Mouse (Mus musculus) thymus, postnatal 4 days (tissue): ENCODE results near the gene Sec23a.
"Not testable (repeated sequence)": the region's sequence is repeated elsewhere in the genome, so short reads cannot be mapped to it uniquely, and the experiment has no call there.

Experiments used
- DNase-seq: peaks from one replicate; pipeline ENCODE4 v3.0.0; 2021

The Sec23a gene

DNA sequence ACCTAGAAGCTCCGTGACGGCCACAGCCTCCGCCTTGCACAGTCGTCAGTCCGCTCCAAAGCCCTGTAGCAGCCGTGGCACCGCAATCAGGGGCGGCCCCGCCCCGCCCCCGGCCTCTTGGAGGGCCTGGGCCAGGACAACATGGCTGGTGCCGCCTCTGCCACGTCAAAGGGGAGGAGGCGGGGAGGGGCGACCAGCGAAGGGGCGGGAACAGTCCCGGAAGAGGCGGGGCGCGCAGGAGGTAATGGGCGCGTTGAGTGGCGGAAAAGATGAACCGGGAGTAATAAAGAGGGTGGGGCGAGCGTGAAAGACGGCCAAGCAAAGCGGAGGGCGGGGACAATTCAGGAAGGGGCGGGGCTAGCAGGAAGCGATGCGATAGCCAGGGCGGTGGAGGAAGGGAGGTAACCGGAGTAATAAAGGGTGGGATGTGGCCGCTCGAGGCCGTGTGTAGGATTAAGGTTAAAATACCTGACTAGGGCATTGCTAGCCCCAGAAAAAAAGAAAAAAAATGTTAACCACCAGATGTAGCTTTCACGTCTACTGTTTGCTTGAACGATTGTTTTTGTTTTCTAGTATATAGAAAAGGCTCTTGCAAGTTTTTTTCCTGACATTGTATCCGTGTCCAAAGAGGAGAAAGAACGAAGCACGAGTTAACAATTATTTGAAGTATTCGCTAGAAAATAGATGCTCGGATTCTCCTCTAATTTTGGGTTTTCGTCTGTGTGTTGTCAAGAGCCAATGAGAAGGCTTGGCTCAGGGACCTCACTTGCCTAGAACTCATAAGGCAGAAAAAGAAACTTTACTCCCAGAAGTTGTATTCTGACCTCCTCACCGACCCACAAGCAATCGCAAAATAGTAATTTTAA lies at the start of gene Sec23a:
TSS of gene Sec23a (minus strand) at position 174 of the 866 bp plus-strand sequence.
- DNase-seq, result peak; percentile 99

DNA sequence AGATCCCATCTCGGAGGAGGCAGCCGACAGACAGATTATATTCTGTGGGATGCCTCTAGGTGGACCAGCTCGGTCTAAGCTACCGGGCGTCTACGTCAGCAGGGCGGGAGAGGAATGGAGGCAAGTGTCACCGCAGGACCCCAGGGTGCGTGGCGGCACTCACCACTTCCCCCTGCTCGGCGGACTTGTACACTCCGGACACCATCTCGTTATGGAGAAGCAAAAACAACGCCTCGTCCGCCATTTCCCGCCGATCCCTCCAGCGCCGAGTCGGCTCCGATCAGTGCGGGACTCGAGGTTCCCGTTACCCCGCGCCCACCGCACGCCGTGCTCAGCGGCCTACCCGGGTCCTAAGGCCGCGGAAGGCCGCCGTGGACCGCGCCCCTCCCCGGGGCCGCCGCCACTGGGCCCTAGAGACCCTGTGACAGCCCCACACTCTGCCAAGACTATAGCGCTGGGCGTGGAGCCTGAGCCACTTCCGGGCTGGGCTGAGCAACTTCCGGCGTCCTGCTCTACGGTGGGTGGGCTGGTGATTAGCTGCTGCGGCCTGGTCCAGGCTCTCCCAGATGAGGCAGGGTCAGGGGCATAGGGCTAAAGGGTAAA lies 49.3 kb upstream of the Sec23a start, which contains the start of gene Trappc6b:
TSS of gene Trappc6b (minus strand) at position 480 of the 603 bp plus-strand sequence.
- peak; percentile 79 for DNase-seq

DNA sequence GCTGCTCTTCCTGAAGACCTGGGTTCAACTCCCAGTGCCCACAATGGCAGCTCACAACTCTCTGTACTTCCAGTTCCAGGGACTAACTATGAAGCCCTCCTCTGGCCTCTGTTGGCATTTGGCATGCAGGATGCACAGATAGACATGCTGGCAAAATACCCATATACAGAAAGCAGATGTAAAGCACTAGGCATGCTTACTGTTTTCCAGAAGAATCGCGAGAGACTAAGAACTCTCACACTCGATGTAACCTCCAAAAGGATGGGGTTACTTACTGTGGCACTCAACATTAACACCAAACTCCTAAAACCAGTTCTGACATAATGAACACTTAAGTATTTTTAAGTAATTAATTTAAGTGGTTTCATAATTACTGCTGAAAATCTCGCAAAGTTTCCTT lies 48.5 kb upstream of the Sec23a start:
- DNase-seq, result no peak

DNA sequence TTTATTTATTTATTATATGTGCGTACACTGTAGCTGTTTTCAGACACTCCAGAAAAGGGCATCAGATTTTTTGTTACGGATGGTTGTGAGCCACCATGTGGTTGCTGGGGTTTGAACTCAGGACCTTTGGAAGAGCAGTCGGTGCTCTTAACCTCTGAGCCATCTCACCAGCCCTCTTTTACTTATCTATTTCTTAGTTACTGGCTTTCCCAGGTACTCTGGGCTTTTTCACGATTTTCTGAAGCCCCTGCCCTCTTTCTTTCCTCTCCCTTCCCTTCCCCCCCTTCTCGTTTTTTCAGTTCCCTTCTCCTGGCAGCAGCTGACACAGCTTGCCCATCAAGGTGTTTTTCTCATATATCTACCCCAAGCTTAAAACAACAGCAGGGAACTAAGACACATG lies 46.4 kb upstream of the Sec23a start:
- not testable (repeated sequence) for DNase-seq

DNA sequence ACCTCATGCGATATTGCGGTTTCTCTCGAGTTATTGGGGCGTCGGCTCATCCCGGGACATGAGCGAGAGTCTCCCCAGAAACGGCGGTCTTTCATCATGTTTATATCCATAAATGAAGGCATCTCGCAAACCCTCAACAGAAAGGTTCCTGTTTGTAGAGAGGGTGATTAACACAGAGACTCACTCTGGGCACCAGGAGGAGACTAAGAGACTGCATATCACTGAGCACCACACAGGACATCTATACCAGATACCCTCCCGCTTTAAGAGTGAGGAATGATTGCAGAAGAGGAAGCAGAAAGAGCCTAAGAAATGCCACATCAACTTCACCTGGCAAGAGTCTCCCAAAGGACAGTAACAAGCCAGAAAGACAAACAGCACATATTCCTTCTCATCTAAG lies 44.4 kb upstream of the Sec23a start:
- DNase-seq, result no peak

DNA sequence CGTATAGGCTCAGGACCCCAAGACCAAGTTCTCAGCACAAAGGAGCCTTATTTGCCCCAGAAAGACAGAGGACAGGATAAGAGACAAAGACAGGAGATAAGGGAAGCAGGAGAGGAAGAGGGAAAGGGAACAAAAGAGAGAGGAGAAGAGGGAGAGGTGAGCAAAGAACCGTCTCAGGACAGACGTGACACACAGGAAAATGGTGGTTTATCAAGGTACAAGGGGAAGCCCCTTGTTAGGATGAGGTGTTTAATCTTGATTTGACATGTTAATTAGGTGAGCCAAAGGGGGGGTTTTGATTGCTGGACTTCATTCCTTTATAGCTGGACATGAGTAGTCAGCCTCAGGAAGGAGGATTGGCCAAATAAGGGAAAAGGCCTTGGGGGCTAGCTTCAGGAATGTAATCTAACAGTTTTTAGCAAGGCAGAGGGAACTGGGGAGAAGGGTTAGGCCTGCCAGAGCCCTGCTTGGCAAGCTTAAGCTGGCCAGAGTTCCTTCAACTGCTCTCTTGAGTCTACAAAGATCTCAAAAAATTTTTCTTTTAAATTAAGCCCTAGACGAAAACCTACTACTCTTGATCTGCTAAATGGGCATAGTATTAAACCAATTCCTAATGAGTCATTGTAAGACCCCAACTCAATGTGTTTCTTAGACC lies 43.5 kb upstream of the Sec23a start:
- DNase-seq, result no peak

DNA sequence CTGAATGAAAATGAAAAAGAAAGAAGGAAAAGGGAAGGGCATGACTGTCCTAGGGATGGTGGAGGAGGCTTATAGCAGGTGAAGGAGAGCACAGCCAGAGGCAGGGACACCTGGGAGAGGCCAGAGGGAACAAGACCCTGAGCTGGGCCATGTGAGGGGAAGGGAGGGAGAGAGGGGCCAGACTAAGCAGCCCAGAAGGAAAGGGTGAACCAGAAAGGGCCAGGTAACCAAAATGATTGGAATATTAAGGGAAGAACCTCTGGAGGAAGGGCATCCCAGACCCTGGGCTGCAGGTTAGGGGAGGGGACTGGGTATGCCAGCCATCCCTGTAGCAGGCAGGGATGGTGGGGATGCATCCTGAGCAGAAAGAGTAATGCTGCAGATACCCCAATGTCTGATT lies 42.2 kb upstream of the Sec23a start:
- no peak for DNase-seq

DNA sequence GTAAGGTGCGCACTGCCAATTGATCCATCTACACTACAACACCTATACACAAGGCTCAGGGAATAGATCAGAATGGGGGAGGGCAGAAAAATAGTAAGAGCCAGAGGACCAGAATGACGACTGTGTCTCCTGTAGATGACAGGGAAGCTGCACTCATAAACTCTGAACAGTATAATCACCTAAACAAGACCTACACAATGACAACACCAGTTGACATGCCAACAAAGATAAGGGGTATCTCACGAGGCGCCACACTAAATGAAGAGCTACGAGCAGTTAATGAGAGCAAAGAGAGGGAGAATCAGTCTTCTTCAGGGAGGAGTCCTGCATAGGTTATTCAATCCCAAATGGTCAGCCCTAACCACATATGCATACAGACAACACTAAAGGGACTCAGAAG lies 41.3 kb upstream of the Sec23a start:
- no peak for DNase-seq

DNA sequence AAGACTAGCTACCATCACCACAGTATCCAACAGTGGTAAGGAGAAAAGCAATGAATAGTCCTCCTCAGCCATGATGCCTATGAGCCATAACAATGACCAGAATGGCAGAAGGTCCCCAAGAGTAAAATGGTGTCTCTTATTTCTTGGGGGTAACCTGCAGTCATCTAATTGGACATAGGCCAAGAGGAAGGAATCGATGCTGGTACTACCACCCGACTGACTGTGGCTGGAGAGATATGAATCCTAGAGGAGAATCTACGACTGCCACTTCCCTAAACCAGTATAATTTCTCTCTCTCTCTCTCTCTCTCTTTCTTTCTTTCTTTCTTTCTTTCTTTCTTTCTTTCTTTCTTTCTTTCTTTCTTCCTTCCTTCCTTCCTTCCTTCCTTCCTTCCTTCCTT lies 40.7 kb upstream of the Sec23a start:
- no peak for DNase-seq

DNA sequence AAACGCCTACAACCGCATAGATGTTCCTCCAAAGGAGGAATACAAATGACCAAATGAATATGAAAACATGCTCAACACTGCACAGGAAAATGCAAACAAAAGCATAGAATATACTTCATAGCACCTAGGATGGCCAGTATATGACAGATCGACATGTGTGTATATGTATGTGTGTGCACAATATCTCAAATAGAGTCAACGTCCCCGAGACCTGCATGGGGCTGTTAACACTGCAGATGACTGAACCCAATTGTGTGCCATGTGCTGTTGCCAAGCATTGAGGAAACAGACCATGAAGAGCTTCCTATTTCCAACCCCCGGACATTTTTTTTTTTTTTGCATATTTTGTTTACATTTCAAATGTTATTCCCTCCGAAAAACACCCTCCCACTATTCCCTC lies 29.0 kb upstream of the Sec23a start:
- no peak for DNase-seq

DNA sequence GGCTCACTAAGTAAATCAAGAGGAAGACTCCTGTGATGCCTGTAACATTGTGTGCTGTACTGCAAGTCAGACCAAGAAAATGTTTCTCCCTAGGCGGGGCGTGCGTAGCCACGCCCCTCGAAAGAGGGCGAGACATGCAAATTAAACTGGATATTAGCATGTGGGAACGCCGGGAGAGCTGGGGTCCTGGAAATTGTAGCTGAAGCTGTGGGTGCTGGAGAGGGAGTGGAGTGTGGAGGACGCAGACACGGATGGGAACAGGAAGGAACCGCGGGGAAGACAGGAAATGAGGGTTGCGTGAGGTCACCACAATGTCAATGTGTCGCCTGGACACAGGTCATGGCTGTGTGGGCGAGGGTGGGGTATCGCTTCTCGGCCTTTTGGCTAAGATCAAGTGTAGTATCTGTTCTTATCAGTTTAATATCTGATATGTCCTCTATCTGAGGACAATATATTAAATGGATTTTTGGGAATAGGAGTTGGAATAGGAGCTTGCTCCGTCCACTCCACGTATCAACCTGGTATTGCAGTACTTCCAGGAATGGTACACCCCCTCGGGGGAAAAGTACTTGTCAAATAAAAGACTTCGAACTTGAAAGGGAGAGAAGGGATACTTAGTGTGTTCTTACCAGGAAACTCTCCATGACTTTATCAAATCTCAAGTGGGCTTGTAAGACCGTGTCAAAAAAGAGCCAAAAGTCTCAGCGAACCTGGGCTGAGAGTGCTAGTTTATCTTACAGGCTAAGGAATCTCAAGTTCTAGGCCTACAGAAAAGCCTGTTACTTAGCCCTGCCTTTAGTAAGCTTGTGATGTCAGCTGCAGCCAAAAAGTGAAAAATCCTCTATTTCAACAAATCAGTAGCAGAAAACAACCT lies 28.4 kb upstream of the Sec23a start:
- DNase-seq, result peak; percentile 55

DNA sequence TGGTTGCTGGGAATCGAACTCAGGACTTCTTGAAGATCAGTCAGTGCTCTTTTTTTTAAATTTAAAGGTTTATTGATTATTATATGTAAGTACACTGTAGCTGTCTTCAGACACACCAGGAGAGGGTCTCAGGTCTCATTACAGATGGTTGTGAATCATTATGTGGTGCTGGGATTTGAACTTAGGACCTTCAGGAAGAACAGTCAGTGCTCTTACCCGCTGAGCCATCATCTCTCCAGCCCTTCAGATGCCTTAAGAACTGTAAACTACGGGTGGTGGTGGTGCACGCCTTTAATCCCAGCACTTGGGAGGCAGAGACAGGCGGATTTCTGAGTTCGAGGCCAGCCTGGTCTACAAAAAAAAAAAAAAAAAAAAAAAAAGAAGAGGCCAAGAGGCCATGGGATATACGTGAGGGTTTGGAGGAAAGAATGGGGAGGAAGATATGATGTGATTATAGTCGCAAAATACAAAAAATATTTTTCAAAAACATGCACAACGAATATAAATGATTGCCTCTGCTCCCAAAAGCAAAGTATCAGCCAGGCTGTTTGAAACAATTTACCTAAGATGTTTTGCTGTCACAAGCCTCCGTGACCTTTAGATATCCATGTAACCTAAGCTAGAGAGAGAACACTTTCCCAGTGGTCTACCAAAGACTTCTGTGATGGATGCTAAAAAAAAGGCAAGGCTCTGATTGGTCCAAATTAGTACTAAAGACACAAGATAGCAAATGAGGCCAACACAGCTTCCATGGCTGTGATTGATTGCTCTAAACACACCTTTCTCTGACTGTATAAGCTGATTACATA lies 27.5 kb upstream of the Sec23a start:
- DNase-seq, result no peak

DNA sequence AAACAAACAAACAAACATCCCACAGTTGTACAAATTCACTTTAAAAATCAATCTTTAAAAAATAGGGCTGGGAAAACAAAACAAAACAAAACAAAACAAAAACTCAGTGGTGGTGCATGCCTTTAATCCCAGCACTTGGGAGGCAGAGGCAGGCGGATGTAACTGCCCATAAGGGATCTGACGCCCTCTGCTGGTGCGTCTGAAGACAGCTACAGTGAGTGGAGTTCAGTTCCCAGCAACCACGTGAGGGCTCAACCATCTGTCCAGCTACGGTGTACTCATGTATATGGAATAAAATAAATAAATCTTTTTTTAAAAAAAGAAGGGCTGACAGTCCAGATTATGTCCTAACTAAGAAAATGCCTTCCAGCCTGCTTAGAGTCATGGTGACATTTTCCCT lies 20.3 kb upstream of the Sec23a start:
- peak; percentile 47 for DNase-seq

DNA sequence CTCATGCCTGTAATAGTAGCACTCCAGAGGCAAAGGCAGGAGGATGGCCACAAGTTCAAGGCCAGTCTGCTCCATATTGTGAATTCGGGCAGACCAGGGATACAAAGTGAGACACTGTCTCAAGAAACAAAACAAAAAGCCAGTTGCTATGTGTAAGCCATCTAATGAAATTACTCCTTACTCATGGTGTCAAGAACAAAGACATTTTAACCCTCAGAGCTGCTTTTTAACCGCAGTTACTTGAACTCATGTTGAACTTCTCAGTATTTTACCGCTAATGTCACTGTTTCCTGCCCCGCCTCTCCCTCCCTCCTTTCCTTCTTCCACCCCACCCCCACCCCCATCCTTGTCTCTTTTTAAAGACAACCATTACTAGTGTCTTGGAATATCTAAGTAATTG lies 9.5 kb upstream of the Sec23a start:
- DNase-seq, result no peak

DNA sequence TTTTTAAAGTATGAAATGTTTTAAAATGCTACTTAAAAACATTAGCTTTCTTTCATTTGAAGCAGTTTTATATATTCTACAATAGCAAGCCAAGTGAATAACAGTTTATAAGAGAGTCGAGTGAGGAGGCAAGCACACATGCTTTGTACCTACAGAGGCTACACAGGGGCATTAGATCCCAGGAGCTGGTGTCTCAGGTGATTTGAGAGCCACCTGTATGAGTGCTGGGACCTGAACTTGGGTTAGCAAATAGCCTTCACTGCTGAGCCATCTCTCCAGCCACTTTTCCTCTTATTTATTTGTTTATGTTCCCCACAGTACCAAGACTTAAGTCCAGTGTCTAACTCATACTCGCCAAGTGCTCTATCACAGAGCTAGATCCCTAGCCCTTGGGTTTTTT lies 8.1 kb upstream of the Sec23a start:
- no peak for DNase-seq

DNA sequence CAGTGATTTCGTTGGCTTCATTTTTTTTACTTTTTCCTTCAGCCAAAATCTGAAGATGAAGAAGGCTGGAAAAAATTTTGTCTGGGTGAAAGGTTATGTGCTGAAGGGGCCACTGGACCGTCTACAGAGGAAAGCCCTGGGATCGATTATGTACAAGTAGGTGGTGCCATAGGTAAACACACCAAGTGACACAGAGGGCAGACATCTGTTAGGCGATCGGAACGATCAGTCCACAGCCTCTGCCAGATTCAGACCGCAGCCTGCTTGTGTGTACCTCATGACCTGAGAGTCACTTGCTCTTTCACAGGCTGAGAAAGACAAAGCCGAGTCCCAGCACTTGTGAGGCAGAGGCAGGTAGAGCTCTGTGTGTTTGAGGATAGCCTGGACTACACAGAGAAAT lies 6.2 kb upstream of the Sec23a start:
- DNase-seq, result no peak

DNA sequence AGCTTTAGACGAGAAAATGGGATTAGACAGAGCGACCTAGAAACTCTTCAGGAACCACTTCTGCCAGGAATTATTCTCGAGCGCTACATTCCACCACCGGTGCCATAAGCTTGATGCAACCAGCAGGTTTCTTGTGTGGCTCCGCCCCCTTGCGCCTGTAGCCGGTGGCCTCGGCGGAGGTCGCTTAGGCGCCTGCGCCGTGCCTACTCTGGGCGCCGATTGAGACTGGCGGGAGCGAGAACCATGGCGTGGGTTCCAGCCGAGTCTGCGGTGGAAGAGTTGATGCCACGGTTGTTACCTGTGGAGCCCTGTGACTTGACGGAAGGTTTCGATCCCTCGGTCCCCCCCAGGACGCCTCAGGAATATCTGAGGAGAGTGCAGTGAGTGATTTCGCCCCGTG lies 1.4 kb upstream of the Sec23a start, which contains the start of gene Gemin2:
TSS of gene Gemin2 (plus strand) at position 160 of the 400 bp plus-strand sequence.
- DNase-seq, result peak; percentile 95

DNA sequence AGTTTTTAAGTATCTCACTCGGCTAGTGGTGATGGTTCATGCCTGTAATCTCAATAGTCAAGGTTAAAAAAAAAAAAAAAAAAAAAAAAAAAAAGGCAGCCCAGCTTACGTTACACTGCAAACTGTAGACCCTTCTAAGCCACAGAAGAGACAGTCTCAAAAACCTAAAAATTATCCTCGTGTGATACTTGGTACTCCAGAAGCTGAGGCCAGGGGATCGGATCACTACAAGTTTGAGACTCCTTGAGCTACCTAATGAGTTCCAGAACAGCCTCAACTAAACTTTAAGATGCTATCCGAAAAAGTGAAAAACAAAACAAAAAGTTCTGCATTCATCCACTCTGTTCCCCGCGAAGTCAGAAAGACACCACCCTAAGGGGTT lies 884 bp upstream of the Sec23a start:
- peak; percentile 15 for DNase-seq

DNA sequence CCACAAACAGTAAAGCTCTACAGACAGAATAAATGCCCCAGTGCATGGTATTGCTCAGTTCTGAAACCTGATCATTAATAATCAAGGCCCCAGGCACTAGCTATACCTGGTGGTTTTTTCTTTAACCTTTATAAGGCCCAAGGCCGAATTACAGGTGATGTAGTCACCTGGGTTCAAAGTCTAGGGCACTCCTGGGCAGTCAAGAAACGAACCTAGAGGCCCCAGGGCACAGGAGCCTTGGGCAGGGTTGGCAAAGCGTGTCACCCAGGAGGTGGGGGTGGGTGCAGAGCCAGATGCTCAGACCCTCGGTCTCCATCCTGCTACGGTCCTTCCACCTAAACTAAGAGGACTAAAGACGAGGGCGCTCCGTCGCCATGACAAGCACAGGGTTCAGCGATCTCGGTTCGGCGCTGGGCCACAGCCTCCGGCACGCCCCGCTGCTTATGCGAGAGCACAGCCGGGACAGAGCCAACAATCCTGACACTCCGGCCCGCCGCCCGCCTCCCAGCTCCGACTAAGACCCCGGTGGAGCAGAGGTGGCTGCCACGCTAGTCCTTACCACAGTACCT lies 458 bp downstream of the Sec23a start:
- DNase-seq, result no peak

DNA sequence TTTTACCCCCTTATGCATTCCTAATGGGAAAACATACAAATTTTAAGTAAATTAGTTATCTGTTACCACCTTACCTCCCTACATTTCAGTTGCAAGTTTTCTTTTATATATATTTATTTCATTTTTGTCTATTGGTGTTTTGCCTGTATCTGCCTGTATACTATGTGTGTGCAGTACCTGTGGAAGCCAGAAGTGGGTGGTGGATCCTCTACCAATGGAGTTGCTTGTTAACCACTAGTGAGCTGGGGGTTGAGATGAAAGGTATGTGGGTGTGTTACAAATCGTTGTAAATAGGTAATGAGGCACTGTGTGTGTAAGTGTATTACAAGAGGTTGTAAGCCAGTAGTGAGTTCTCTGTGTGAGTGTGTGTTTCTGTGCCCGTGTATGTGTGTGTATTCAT lies 1.3 kb downstream of the Sec23a start:
- peak; percentile 59 for DNase-seq

DNA sequence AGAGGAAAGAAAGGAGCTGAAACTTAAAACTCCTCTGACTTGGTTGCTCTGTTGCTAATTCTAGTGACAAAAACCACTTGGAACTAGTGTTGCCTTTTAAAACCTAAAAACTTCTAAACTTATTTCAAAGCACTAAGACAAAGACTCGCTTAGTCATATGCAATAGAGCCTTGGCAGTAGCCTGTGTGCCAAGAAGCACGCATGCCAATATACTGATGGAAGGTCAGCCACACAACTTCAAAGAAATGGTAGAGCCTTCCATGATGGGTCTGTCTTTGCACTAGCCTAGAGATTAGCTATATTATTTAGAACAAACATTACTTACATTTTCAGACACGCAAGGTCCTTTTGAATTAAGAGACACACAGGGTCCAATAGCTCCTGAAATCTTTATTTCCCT lies 26.1 kb downstream of the Sec23a start:
- no peak for DNase-seq
